Mouse (Mus musculus): ENCODE data around the gene Parg.
"Not testable (repeated sequence)": the region's sequence is repeated elsewhere in the genome, so short reads cannot be mapped to it uniquely, and the experiment has no call there.

Parg gene

DNA sequence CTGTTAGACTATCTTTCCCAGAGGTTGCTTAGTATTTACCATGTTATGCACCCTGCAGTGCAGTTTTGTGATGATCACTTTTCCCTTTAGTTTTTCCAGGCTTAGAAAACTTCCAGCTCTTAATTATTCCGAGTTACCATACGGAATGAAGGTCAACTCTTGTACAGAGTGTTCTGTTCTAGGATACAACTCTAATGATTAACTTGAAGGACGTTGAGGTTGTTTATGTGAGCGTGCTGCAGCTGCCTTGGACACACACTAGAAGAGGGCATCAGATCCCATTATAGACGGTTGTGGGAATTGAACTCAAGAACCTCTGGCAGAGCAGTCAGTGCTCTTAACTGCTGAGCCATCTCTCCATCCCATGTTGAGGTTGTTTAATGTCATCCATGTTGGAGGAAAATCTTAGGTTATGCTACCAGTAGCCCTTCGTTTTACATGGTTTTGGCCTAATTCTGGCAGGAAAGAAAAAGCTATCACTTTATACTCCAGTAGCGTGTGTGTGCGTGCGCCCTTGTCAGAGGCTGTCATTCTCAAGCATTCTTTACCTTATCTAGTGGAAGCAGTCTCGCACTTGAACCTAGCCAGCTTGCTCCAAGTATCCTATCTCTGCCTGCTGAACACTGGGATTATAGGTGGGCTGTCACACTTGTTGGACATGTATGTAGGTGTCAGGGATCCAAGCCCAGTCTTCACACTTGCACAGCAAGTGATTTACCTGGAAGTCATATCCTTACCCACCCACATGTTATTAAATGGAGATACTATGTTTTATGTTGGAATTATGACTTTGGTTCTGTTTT, 22.2 kb upstream of the Parg start:
- DNase-seq = no peak

DNA sequence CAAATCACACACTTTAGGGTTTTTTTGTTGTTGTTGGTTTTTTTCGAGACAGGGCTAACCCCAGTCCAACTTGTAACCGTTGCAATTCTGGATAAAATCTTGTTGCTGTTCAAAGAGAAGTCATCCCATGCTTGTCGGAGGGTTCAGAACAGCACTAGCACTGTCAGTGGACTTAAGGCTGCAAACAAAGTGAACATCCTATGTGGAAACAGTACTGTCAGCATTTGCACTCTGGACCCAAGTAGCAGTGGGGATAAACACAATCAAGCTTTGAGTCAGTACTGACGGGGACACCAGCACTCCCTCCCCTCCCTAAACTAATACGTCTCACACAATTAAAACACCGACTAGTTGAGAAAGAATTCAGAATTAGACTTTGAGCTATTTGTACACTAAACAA, 20.9 kb upstream of the Parg start:
- no peak for DNase-seq

DNA sequence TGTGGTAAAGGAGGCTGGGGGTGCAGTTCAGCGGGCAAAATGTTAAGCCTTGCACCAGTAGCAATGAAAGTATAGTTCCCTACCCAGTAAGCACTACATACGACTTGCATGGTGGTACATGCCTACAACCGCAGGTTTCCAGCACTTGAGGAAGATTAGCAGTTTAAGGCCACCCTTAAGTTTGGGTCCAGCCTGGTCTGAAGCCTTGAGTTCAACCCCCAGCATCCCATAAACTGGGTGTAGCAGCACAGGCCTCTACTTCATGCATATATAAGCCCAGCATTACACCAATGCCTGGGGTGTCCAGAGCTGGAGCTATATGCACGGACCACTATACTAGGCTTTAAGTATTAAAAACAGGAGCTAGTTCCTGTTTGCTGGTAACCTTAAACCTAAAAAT, 17.9 kb upstream of the Parg start:
- no peak for DNase-seq

DNA sequence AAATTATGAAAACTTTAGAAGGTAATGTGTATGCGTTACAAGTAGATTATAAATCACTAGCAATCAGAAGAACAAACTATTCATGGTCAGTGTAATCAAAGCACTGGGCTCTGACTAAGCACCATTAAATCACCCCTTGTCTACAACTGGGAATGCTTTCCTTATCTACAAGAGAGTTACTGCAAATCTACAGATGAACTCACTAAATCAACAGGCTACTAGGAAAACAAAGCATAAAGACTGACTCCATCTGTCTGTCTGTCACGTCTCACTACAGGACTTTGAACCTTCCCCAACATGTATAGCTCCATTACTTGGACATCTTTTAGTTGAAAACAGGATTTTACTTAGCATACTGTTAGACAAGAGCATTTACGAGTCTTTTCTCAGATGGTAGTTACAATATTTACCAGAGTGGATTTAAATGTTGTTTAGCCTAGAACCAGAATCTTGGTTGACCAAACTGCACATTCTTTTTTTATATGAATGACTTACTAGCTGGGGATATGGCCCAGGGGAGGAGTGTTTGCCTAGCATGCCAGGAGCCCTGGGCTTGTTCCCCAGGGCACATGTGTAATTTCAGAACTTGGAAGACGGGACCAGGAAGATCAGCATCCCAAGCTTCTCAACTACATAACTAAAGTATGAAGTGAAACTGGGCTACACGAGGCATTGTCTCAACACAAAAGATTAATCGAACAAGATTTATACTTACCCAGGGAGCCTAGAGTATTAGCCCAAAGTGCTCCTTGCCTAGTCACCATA, 10.9 kb upstream of the Parg start:
- no peak for DNase-seq

DNA sequence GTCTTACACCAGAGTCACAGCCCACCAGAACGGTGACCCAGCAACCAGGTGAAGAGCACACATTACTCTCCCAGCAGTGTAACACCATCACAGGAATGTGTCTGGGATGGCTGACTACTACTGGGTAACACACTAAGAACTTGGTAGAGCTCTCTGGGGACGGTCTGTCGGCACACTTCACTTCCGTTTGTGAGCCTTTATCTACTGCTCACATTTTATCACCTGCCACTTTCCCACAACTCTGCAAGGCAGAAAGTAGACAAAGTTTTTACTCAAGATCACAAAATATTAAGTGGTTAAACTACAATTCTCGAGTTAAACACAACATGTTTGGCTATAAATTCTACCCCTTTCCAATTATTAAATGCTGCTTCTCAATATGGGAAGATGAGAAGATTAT, 9.8 kb upstream of the Parg start:
- DNase-seq = no peak

DNA sequence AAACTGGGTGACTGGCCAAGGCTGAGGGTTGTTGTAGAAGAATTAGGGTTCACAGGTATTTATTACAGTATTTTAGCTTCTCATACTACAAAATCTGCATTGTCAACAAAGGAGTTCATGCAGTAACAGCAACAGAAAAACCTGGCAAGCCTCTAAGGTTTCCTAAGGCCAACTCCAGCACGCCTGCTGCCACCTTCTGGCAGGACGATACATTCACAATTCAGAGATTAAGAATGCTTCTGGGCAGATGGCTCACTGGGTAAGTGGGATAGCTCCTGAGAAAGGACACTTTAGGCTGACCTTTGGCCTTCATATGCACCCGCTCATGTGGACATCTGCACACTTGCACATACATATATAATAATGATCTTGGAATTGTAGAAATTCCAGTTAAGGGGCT, 9.3 kb upstream of the Parg start:
- DNase-seq = peak; percentile 63 to 68

DNA sequence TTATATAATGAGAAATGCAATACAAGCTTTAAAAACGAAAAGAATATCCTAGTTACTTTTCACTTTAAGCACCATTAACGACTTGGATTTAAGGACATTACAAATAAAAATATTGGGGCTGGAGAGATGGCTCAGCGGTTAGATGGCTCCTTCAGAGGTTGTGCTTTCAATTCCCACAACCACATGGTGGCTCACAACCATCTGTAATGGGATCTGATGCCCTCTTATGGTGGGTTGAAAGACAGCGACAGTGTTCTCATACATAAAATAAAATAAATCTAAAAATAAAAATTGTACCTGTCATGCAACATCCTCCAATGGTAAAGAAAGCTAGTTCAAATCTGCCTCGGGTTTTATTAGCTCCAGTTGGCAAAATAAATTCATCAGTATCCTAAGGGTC, 8.2 kb upstream of the Parg start:
- not testable (repeated sequence) for DNase-seq

DNA sequence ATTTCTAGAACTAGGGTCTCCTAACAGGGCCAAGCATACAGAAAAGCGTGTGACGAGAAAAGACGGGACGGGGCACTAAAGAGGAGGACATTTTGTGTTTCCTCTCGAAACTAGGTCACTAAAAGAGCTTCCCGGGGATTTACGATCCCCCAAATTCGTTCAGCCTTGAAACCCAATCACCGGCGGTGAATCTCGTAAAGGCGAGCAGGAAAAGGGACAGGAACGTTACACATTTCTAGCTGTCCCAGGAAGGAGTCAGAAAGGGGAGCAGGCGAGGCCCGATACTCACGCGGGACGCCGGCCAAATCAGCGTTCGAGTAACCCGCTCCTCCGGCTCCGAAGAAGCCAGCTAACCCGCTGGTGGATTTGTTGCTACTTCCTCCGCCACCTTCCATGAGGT, 395 bp upstream of the Parg start:
- no peak for DNase-seq

DNA sequence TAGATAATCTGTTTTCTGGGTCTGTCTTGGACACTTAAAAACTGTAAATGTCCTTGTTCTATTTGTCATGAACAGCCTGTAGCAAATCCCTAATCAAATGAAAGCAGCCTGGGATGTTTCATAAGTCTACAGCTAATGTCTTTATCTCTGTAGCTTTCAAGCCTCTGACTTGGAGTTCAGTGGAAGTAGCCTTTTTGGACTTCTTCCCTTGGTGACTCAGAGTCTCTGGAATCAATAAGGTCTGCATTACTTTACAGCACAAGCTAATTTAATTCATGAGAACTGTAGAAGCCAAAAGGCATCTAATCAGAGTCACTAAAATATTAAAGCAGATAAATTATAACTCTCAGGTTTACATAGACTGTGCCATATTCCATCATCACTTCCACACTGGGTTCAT, 24.9 kb downstream of the Parg start:
- no peak for DNase-seq

DNA sequence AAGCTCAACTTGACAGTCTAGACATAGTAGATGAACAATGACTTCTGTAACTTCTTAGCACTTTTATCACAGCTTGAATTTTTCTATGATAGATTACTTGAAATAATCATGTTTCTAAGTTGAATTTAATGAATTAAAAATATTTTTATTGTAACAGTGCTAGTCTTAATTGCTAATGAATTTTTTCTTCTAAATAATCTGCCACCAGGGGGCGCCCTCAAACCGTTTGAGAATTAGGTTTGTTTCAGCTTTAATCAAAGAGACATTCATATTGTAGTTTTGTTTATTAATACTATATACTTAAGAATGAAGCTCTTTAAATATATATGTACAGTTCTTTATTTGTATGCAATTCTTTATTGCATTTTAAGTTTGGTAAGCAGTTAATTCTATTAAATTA, 27.2 kb downstream of the Parg start:
- peak; percentile 46 to 70 for DNase-seq

DNA sequence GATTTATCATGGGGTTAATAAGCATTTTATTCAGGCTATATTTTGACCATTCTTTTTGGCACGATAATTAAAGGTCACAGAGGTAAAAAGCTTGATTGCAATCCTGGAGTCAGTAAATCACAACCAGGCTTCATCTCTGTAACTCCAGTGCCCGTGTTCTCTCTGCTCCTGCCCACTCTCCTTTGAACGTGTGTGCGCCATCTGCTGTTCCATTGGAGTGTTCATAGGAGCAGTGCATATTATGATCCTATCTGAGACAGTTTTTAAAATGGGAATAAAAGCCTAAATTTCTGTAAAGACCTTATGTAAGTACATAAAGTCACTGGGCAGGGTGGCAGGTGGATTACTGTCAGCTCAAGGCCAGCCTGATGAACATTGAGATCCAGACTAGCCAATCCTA, 40.7 kb downstream of the Parg start:
- DNase-seq = no peak

DNA sequence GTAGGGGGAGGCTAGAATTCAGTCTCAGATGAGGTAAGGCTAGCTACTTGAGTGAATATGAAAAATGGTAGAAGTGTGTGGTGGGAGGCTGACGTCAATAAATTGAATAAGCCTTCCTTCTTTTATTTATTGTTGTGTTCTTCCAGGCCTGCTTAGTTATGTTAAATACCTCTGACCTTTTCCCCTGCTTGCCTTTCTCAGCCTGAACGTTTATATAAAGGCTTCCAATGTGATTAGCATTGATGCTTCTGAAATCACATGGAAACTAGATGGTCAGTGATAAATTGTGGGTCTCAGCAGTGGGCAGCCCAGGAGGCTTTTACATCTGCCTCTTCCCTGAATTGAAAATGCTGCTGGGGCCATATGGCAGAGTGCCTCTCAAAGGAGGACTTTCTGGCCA, 44.3 kb downstream of the Parg start:
- DNase-seq = no peak

DNA sequence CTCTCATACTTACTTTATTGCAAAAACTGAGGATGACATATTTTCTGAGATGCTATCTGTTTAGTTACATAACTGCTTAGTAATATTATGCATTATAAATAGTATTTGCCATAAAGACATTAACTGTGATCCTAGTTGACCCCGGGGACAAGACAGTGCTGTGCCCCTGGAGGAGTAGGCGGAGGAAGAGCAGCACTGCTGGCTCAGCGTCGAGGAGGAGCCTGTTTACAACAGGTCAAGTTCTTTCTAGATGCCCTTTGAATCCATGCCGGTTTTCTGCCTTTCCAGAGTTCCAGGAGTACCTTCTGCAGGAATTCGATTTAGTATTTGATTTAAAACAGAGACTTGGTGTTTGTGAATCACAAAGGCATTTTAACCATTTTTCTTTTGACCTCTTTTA, 47.9 kb downstream of the Parg start:
- DNase-seq = no peak

DNA sequence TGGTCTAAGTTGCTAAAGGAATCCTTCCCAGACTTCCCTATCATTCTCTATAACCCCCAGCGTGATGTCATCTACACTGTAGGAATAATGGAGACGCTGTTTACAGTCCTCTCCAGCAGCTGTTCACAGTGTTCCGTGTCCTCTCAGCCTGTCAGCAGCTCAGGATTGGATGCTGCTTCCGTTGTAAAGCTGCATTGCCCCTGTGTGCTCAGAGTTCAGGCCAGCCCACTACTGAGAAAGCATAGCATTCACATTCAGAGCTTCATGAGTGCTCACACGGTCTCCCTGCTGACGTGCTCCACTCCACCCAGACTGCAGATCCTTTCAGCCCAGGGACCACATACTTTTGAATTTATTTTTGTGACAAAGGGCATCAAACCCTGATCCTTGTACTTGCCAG, 59.1 kb downstream of the Parg start:
- no peak for DNase-seq

DNA sequence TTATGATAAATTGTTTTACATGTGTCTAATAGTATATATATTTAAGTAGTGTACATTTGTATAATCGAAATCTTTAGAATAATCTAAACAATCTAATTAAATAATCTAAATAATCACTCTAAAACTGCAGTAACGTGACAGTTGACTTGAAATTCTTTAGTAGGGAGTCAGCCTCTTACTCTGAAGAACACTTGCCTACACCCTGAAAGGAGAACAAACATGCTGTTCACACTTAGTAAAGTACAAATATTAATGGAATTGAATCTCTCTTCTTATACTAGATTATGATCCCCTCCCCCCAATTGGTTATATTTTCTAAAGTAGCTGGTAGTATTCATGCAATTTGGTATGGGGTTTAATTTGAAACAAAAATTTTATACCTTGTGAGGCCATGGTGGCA, 60.0 kb downstream of the Parg start:
- no peak for DNase-seq

DNA sequence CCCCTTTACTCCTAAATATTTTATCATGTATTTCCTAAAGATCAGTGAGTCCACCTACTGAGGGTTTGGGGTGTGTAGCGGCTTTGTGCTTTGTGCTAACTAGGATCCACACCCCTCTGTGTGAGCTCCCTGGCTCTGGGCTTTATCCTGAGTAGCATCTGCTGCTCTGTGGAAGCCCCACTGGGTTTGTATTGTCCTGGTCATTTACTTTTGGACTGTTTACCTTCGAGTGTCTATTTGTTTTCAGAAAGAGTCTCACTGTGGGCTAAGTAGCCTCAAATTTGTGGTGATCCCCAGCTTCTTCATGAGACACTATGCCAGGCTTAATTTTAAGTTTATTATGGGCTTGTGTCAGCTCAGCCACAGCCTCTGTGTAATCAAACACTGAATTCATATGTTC, 67.2 kb downstream of the Parg start:
- DNase-seq = no peak

DNA sequence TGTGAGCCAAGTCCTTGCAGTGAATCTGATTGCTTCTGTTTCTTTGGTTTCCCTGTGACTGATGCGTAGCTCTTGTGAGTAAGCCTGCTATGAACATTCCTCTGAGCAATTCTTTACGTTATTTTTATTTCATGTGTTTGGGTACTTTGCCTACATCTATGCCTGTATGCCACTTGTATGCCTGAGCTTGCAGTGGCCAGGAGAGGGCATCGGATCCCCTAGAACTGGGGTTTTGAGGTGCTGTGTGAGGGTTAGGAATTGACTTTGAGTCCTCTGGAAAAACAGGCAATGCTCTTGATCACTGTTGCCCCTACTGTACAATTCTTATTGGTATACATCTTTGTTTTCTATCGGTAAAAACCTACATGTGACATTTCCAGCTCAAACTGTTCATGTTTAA, 67.8 kb downstream of the Parg start:
- no peak for DNase-seq

DNA sequence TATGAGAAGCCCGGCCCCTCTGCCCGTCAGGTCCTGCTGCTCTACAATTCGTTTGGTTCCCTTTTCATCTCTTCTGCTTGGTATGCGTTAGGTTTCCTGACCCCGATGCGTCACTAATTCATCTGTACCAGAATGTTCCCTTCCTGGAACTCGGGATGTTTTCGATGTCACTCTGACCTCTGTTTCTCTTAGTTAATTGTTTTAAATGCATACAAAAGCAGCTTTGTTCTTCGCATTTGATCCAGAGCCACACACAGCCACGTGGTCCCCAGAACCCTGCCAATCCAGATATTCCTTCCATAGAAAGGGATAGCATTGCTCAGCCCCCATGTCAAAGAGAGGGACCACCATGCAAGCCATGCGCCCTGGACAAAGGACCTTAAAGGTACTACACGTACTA, 99.9 kb downstream of the Parg start:
- DNase-seq = peak in 1 of 2 experiments; percentile 21

DNA sequence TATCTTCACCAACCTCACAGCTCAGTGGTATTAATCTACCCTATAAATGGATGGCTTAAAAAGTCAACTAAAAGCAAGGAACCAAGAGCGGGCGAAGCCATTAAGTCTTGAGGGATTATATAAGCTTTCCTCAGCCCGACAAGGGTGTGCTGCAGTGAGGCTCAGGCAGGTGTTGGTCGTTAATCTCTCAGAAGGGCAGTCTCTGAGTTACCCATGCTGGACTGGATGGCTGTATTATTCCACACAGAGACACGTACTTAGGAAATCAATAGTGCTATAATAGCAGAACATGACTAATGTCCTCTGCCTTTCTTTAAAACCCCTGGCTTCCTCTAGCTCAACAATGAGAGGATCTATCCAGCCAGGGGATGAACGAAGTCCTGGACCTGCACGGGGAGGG, 100.7 kb downstream of the Parg start:
- DNase-seq = no peak

DNA sequence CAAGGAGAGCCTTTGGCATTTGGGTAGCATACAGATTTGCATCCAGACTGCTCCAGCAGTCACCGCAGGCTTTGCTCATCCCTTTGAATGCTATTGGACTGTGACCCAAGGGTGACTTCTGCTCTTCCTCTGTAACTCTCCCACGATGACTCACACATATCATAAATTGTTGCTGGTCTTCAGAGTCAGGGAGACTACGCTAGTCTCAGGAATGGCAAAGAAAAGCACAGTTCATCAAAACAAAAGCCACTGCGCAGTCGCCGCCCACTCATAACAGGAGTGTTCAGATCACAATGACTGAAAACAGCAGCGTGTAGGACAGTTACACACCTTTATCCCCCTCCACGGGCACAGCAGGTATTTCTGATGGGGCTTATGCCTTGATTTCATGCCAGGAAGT, 103.2 kb downstream of the Parg start:
- no peak for DNase-seq

DNA sequence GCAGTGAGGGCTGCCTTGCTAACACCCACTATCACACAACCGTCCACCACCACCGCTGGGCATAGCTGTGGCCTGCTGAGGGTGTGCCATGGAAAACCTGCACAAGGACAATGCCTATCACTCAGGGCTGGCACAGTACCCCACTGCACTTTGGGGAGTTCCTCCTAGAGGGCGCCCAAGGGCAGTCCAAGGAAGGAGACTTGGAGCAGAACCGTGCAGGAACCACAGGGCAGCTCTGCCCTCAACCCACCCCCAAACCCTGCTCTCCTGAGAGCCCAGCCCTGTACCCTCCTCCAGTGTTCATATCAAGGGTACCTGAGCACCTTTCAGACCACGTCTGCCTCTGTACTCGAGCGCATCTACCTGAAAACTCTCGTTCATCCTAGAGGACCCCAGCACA, 108.1 kb downstream of the Parg start:
- peak; percentile 80 for DNase-seq

DNA sequence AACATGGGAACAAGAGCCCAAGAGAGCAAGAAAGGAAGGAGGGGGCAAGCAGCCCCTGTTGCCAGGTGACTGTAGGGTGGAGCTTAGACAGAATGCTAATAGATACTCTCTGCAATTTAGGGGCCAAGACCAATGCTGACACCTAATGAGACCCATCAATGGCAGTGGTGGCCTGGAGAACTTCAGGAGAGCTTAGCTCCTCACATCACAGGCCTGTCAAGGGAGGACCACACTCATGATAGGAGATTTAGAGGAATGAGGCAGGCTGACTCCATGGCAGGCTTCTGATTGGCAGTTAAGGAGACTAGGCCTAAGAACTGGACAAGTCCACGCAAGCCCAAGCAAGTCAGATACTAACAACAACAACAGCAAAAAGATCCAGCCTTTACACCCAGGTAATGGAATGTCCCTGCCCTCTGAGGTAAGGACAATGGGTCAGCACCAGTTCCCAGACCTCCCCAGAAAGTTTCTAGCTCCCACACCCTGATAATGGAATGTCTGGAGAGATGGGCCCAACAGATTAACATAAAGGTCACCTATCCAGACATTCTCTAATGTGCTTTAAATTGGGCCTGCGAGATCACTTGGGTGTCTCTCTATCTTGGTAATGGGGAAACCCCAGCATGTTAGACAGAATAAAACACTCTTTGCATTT, 109.8 kb downstream of the Parg start:
- no peak for DNase-seq

DNA sequence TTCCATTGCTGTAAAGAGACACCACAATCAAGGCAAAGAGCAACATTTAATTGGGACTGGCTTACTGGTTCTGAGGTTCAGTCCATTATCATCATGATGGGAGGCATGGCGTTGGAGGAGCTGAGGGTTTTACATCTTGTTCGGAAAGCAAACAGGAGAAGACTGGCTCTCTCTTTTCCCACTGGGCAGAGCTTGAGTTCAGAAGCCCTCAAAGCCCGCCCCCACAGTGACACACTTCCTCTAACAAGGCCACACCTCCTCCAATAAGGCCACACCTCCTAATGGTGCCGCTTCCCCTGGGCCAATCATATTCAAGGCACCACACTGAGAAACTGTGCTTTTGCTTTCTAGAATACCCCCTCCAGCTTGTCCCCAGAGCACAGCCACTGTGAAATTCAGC, 116.1 kb downstream of the Parg start:
- no peak for DNase-seq
